Mouse (Mus musculus): ENCODE data around the gene Phf21b.

The Phf21b gene

GRCm38 (mm10) chr15:84844831-84845230, 11.0 kb downstream of the Phf21b start:
- DNase-seq: no peak

- DNase-seq: no peak
Observed at GRCm38 (mm10) chr15:84843034-84843433, 12.8 kb downstream of the Phf21b start.

- no peak for DNase-seq
Observed at GRCm38 (mm10) chr15:84841925-84842821, 13.7 kb downstream of the Phf21b start.

GRCm38 (mm10) chr15:84840560-84840959, 15.3 kb downstream of the Phf21b start:
- DNase-seq: no peak

GRCm38 (mm10) chr15:84839521-84839920, 16.3 kb downstream of the Phf21b start:
- DNase-seq: no peak

GRCm38 (mm10) chr15:84837896-84838295, 18.0 kb downstream of the Phf21b start:
- no peak for DNase-seq

- peak; percentile 71 to 77 for DNase-seq
Observed at GRCm38 (mm10) chr15:84829416-84829815, 26.4 kb downstream of the Phf21b start.

GRCm38 (mm10) chr15:84828603-84829002, 27.2 kb downstream of the Phf21b start:
- no peak for DNase-seq

- no peak for DNase-seq
Observed at GRCm38 (mm10) chr15:84823086-84823485, 32.8 kb downstream of the Phf21b start.

GRCm38 (mm10) chr15:84820811-84821210, 35.0 kb downstream of the Phf21b start:
- DNase-seq: no peak

GRCm38 (mm10) chr15:84818284-84818683, 37.6 kb downstream of the Phf21b start:
- no peak for DNase-seq

- DNase-seq: no peak
Observed at GRCm38 (mm10) chr15:84817589-84817988, 38.3 kb downstream of the Phf21b start.

- DNase-seq: no peak
Observed at GRCm38 (mm10) chr15:84815171-84815570, 40.7 kb downstream of the Phf21b start.

GRCm38 (mm10) chr15:84812831-84813357, 43.0 kb downstream of the Phf21b start:
- DNase-seq: no peak

- DNase-seq: no peak
Observed at GRCm38 (mm10) chr15:84811126-84811525, 44.7 kb downstream of the Phf21b start.

GRCm38 (mm10) chr15:84809275-84809952, 46.4 kb downstream of the Phf21b start:
- no peak for DNase-seq

GRCm38 (mm10) chr15:84803685-84804084, 52.2 kb downstream of the Phf21b start:
- peak; percentile 11 to 16 for DNase-seq

- peak in 1 of 2 experiments; percentile 9 for DNase-seq
Observed at GRCm38 (mm10) chr15:84800132-84800531, 55.7 kb downstream of the Phf21b start.

GRCm38 (mm10) chr15:84793649-84794048, 62.2 kb downstream of the Phf21b start:
- no peak for DNase-seq

GRCm38 (mm10) chr15:84787161-84787560, 68.7 kb downstream of the Phf21b start:
- DNase-seq: no peak

- DNase-seq: no peak
Observed at GRCm38 (mm10) chr15:84784812-84785211, 71.0 kb downstream of the Phf21b start.

GRCm38 (mm10) chr15:84778587-84778986, 77.3 kb downstream of the Phf21b start:
- no peak for DNase-seq

GRCm38 (mm10) chr15:84775421-84776174, 80.3 kb downstream of the Phf21b start:
- no peak for DNase-seq

Data from thymus, postnatal 36 days (tissue).